Mouse (Mus musculus) CH12.LX (cell line): ENCODE results near the gene Olfr47. TPM values are rescaled to one million over a fixed set of nuclear protein-coding genes. Genes with fewer than 3 reads are reported as not detected.
"Not testable (repeated sequence)": the region's sequence is repeated elsewhere in the genome, so short reads cannot be mapped to it uniquely, and the experiment has no call there.

Source experiments
- DNase-seq: peaks from one replicate; pipeline ENCODE4 v3.0.0-alpha.2; 2013; ENCODE audit errors: extremely low read depth
- H3K27ac ChIP-seq: 2 replicates; pipeline ENCODE4 v1.5.1; 2012; ENCODE audit warnings: low read depth, mild to moderate bottlenecking, control low read depth, moderate library complexity; ENCODE audit not compliant: insufficient read depth
- H3K27me3 ChIP-seq: replicated peaks from 2 replicates; pipeline ENCODE3; 2012; ENCODE audit warnings: inconsistent platforms
- H3K36me3 ChIP-seq, 2 experiments: replicated peaks in 1 of 2; 2 replicates each; pipeline versions ENCODE3 to v1.6.1; 2012; ENCODE audit warnings: inconsistent platforms in 1 of 2, low read length in 1 of 2, mild to moderate bottlenecking in 1 of 2, mixed read lengths in 1 of 2, moderate library complexity in 1 of 2; ENCODE audit not compliant: control insufficient read depth in 1 of 2, insufficient read depth in 1 of 2
- H3K4me1 ChIP-seq, 2 experiments: 2 replicates each; pipeline ENCODE4 v1.6.1; 2012; ENCODE audit warnings: inconsistent platforms in 1 of 2, moderate library complexity in 1 of 2; ENCODE audit not compliant: insufficient read depth in 2 of 2, control insufficient read depth in 1 of 2
- H3K4me2 ChIP-seq: 2 replicates; pipeline ENCODE4 v1.6.1; 2012; ENCODE audit warnings: low read depth, mild to moderate bottlenecking, control low read depth; ENCODE audit not compliant: poor library complexity, insufficient read depth, severe bottlenecking
- H3K4me3 ChIP-seq, 3 experiments: fragments of 150-350 bp in 1 of 3; sonication (generic) in 1 of 3; replicated peaks in 1 of 3; 2 replicates each; pipeline versions ENCODE3 to v1.5.1; 2011 to 2012; ENCODE audit warnings: low read depth in 2 of 3, low read length in 2 of 3, mild to moderate bottlenecking in 2 of 3, moderate library complexity in 2 of 3, control low read depth in 1 of 3, improper control_type of control experiment in 1 of 3, inconsistent platforms in 1 of 3, mixed read lengths in 1 of 3; ENCODE audit not compliant: poor library complexity in 1 of 3
- H3K79me2 ChIP-seq: replicated peaks from 2 replicates; pipeline ENCODE4 v1.6.1; 2012; ENCODE audit warnings: mild to moderate bottlenecking, moderate library complexity; ENCODE audit not compliant: control insufficient read depth, poor library complexity, insufficient read depth, severe bottlenecking; ENCODE audit errors: extremely low read depth
- H3K9ac ChIP-seq: 2 replicates; pipeline ENCODE4 v1.6.1; 2012; ENCODE audit warnings: low read depth, mild to moderate bottlenecking, control low read depth, moderate library complexity; ENCODE audit not compliant: insufficient read depth
- H3K9me3 ChIP-seq: replicated peaks from 2 replicates; pipeline ENCODE3; 2012; ENCODE audit warnings: low read length, inconsistent platforms, mixed read lengths
- CHD2 ChIP-seq: IDR thresholded peaks from 2 replicates; pipeline ENCODE4 v1.6.1; 2011; ENCODE audit warnings: low read length, improper control_type of control experiment
- E2F4 ChIP-seq: IDR thresholded peaks from 2 replicates; pipeline ENCODE4 v1.6.1; 2011; ENCODE audit warnings: low read depth, low read length, improper control_type of control experiment; ENCODE audit not compliant: insufficient replicate concordance
- EP300 ChIP-seq: IDR thresholded peaks from 2 replicates; pipeline ENCODE4 v1.6.1; 2011; ENCODE audit warnings: low read length, improper control_type of control experiment
- ETS1 ChIP-seq: conservative IDR thresholded peaks from 2 replicates; pipeline ENCODE4 v1.6.1; 2012; ENCODE audit warnings: low read depth, mild to moderate bottlenecking, inconsistent platforms, low read length, improper control_type of control experiment, moderate library complexity
- GABPA ChIP-seq: IDR thresholded peaks from 2 replicates; pipeline ENCODE4 v1.6.1; 2012; ENCODE audit warnings: low read depth, low read length, improper control_type of control experiment, inconsistent platforms; ENCODE audit not compliant: insufficient replicate concordance
- HCFC1 ChIP-seq: IDR thresholded peaks from 2 replicates; pipeline ENCODE4 v1.6.1; 2012; ENCODE audit warnings: low read depth, mild to moderate bottlenecking, inconsistent platforms, low read length, improper control_type of control experiment
- IRF4 ChIP-seq: IDR thresholded peaks from 2 replicates; pipeline ENCODE4 v1.6.1; 2014; ENCODE audit warnings: low read depth, mild to moderate bottlenecking, inconsistent platforms, low read length, improper control_type of control experiment
- JUN ChIP-seq: IDR thresholded peaks from 2 replicates; pipeline ENCODE4 v1.6.1; 2011; ENCODE audit warnings: low read depth, mild to moderate bottlenecking, low read length, improper control_type of control experiment, moderate library complexity; ENCODE audit not compliant: insufficient read depth
- MAZ ChIP-seq: IDR thresholded peaks from 2 replicates; pipeline ENCODE4 v1.6.1; 2012; ENCODE audit warnings: low read depth, mild to moderate bottlenecking, inconsistent platforms, low read length, improper control_type of control experiment, moderate library complexity
- MEF2A ChIP-seq: IDR thresholded peaks from 2 replicates; pipeline ENCODE4 v1.6.1; 2014; ENCODE audit warnings: low read depth, mild to moderate bottlenecking, inconsistent platforms, low read length, improper control_type of control experiment, borderline replicate concordance
- MYC ChIP-seq: IDR thresholded peaks from 2 replicates; pipeline ENCODE4 v1.6.1; 2011; ENCODE audit warnings: low read depth, mild to moderate bottlenecking, improper control_type of control experiment, low read length
- NRF1 ChIP-seq: IDR thresholded peaks from 2 replicates; pipeline ENCODE4 v1.6.1; 2014; ENCODE audit warnings: low read depth, mild to moderate bottlenecking, inconsistent platforms, low read length, improper control_type of control experiment, moderate library complexity
- PAX5 ChIP-seq: IDR thresholded peaks from 2 replicates; pipeline ENCODE4 v1.6.1; 2012; ENCODE audit warnings: low read length, inconsistent platforms, mixed read lengths
- POLR2A ChIP-seq: IDR thresholded peaks from 2 replicates; pipeline ENCODE4 v1.6.1; 2011; ENCODE audit warnings: low read depth, mild to moderate bottlenecking, improper control_type of control experiment, low read length
- RAD21 ChIP-seq: IDR thresholded peaks from 2 replicates; pipeline ENCODE4 v1.6.1; 2011; ENCODE audit warnings: low read depth, mild to moderate bottlenecking, low read length, improper control_type of control experiment, moderate library complexity
- RCOR1 ChIP-seq: conservative IDR thresholded peaks from 2 replicates; pipeline ENCODE4 v1.6.1; 2012; ENCODE audit warnings: low read depth, mild to moderate bottlenecking, inconsistent platforms, low read length, improper control_type of control experiment
- TCF12 ChIP-seq: IDR thresholded peaks from 2 replicates; pipeline ENCODE4 v1.6.1; 2014; ENCODE audit warnings: low read depth, mild to moderate bottlenecking, inconsistent platforms, low read length, improper control_type of control experiment
- UBTF ChIP-seq: IDR thresholded peaks from 2 replicates; pipeline ENCODE4 v1.6.1; 2012; ENCODE audit warnings: low read depth, mild to moderate bottlenecking, inconsistent platforms, low read length, improper control_type of control experiment, moderate library complexity
- USF1 ChIP-seq: IDR thresholded peaks from 2 replicates; pipeline ENCODE4 v1.6.1; 2014; ENCODE audit warnings: low read depth, mild to moderate bottlenecking, inconsistent platforms, low read length, improper control_type of control experiment
- USF2 ChIP-seq: conservative IDR thresholded peaks from 2 replicates; pipeline ENCODE4 v1.6.1; 2011; ENCODE audit warnings: low read depth, low read length, improper control_type of control experiment
- ZKSCAN1 ChIP-seq: IDR thresholded peaks from 2 replicates; pipeline ENCODE4 v1.6.1; 2012; ENCODE audit warnings: low read depth, inconsistent platforms, low read length, improper control_type of control experiment, borderline replicate concordance
- dilution Hi-C: fragments of 300-500 bp; cut with MboI; formaldehyde crosslinking; loops from 2 replicates; pipeline ENCODE4 v1.14.3; 2020; ENCODE audit warnings: low sequenced_read_pairs; ENCODE audit not compliant: extremely low pct_unique_long_range_greater_than_20kb, extremely low pct_ligation_motif_present
- in situ Hi-C: fragments of 300-500 bp; cut with MboI; formaldehyde crosslinking; loops from 3 replicates; pipeline ENCODE4 v1.14.3; 2019; ENCODE audit warnings: low sequenced_read_pairs, low pct_ligation_motif_present, low pct_unique_long_range_greater_than_20kb, mixed read lengths
- polyA plus RNA-seq: library from polyadenylated mRNA; unstranded; fragments of >175 nt; gene quantifications from 2 replicates; pipeline ENCODE4 v1.2.1, GENCODE M21; 2012; ENCODE audit warnings: low read depth; ENCODE audit not compliant: insufficient read length
- total RNA-seq, 2 experiments: library from RNA; depleted of rRNA; stranded (reverse); fragments of 300-350 nt in 1 of 2; fragments of >200 nt in 1 of 2; gene quantifications; 2 replicates each; pipeline ENCODE4 v1.2.3; 2012 to 2014

Gene Olfr47
- total RNA-seq (2012; rRNA removed) (not detected in 2 replicates), total RNA-seq (2014; rRNA removed) (not detected in 2 replicates), polyA plus RNA-seq (not detected in 2 replicates)

- DNase-seq, H3K27ac ChIP-seq, H3K79me2 ChIP-seq, H3K9me3 ChIP-seq, H3K4me2 ChIP-seq, H3K9ac ChIP-seq, H3K4me1 ChIP-seq, H3K4me3 ChIP-seq, H3K27me3 ChIP-seq, in situ Hi-C loops, dilution Hi-C loops, H3K36me3 ChIP-seq: not testable (repeated sequence)
Observed at GRCm38 (mm10) chr6:43231255-43231654, at the start of gene Olfr47. TSS of gene Olfr47 (plus strand) at chr6:43231529.

- DNase-seq: no peak
- Histone ChIP-seq H3K4me1 (no peaks in the 10 kb centered on the region), H3K4me3 (no peak overlapping the region), H3K4me2 (no peak overlapping the region), H3K27me3 (no peaks in the 10 kb centered on the region), H3K9ac (no peak overlapping the region), H3K36me3 (no peaks in the 10 kb centered on the region), H3K9me3 (no peaks in the 10 kb centered on the region), H3K79me2 (no peaks in the 10 kb centered on the region), H3K27ac (no peak overlapping the region)
- in situ Hi-C loops: no loop called here
- dilution Hi-C loops: no loop called here
- TF ChIP-seq GABPA (no peak), USF1 (no peak), PAX5 (no peak), E2F4 (no peak), TCF12 (no peak)
Observed at GRCm38 (mm10) chr6:43190986-43191385, 40.3 kb upstream of the Olfr47 start.

GRCm38 (mm10) chr6:43196781-43197180, 34.5 kb upstream of the Olfr47 start, which contains the start of gene Olfr435:
TSS of gene Olfr435 (plus strand) at chr6:43197146.
- dilution Hi-C loops: no loop called here

More at GRCm38 (mm10) chr6:43196781-43197180, 34.5 kb upstream of the Olfr47 start, which contains the start of gene Olfr435:
- DNase-seq: no peak
- Histone ChIP-seq H3K36me3 (no peaks in the 10 kb centered on the region), H3K27me3 (no peaks in the 10 kb centered on the region), H3K9me3 (no peaks in the 10 kb centered on the region), H3K4me2 (no peak within 1 kb of the TSS), H3K4me1 (no peaks in the 10 kb centered on the region), H3K27ac (no peak within 1 kb of the TSS)
- in situ Hi-C loops: no loop called here
- TF ChIP-seq RAD21 (no peak), IRF4 (no peak), POLR2A (no peak), ETS1 (no peak), EP300 (no peak), ZKSCAN1 (no peak), JUN (no peak), GABPA (no peak), MEF2A (no peak), USF1 (no peak), NRF1 (no peak), RCOR1 (no peak), MAZ (no peak), UBTF (no peak), MYC (no peak), HCFC1 (no peak), USF2 (no peak), CHD2 (no peak)
- TF ChIP-seq, all 38 proteins: peak for 0
- Histone ChIP-seq H3K79me2 (no peaks in the 10 kb centered on the region), H3K4me3 (no peak within 1 kb of the TSS), H3K9ac (no peak within 1 kb of the TSS)
